Mouse (Mus musculus) small intestine, adult 2 months (tissue): ENCODE results near the gene Tgfa.

Experiments used
- CTCF ChIP-seq: fragments of 200-500 bp; IDR thresholded peaks from 2 replicates; pipeline ENCODE4 v1.5.1; 2012; ENCODE audit warnings: low read depth, mild to moderate bottlenecking, control low read depth, inconsistent platforms, low read length, moderate library complexity, mixed read lengths; ENCODE audit not compliant: insufficient replicate concordance, insufficient read length; ENCODE audit errors: extremely low read depth
- POLR2A ChIP-seq: fragments of 200-500 bp; IDR thresholded peaks from 2 replicates; pipeline ENCODE4 v1.6.1; 2012; ENCODE audit warnings: low read depth, mild to moderate bottlenecking, control low read depth, inconsistent platforms, low read length, moderate library complexity

DNA sequence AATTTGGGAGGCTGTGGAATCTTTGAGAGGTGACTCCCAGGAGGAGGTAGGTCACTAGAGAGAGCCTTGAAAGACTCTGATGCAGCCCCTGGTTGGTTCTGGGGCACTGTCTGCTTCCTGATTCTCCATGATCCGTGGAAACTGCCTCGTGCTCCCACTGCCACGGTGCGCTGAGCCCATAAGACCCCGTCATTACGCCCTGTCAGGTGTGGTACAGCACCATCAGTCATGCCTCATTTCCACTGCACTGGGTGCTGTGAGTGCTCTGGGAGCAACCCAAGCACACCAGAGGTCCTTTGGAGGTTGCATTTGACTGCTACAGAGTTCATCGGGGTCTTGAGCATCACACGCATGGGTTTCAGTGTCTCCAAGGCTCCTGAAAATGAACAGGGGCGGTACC, 60.9 kb downstream of the Tgfa start:
- TF ChIP-seq CTCF (no peak), POLR2A (no peak)
